Mouse (Mus musculus) hindbrain, embryonic 15.5 days (tissue): Measurements from ENCODE around the gene Tppp2. TPM values are rescaled to one million over a fixed set of nuclear protein-coding genes. Genes with fewer than 3 reads are reported as not detected.

Experiments used
- polyA plus RNA-seq: library from polyadenylated mRNA; unstranded; fragments of >200 nt; fragmentation: Nextera tagmentation; extraction: Ambion mirVana; gene quantifications from 2 replicates; pipeline ENCODE4 v1.2.1, GENCODE M21; 2015

Tppp2 gene
- polyA plus RNA-seq, 1 experiment from 2014 or later, result not detected

Other genes with a start within 250 kb of the Tppp2 start
- not detected in 2 replicates for gene Gm17079, start 223.0 kb upstream of the Tppp2 start, polyA plus RNA-seq
- gene Gm5800, start 201.2 kb upstream of the Tppp2 start, polyA plus RNA-seq, result not detected in 2 replicates
- not detected in 2 replicates for gene Ang4, start 144.8 kb upstream of the Tppp2 start, polyA plus RNA-seq
- not detected in 2 replicates for gene AY358078, start 118.4 kb upstream of the Tppp2 start, polyA plus RNA-seq
- gene Ear6, start 64.7 kb upstream of the Tppp2 start, polyA plus RNA-seq, result not detected in 2 replicates
- 75.2 and 82.7 TPM in 2 replicates for gene Mettl17, start 33.6 kb upstream of the Tppp2 start, polyA plus RNA-seq
- gene Slc39a2, start 25.5 kb upstream of the Tppp2 start, polyA plus RNA-seq, result 2.0 and 2.1 TPM in 2 replicates
- 235 and 267 TPM in 2 replicates for gene Ndrg2, start 4.3 kb upstream of the Tppp2 start, polyA plus RNA-seq
- gene Rnase13, start 4.3 kb downstream of the Tppp2 start, polyA plus RNA-seq, result not detected in 2 replicates
- 85.2 and 87.6 TPM in 2 replicates for gene Arhgef40, start 66.3 kb downstream of the Tppp2 start, polyA plus RNA-seq
- gene Tmem253, start 97.2 kb downstream of the Tppp2 start, polyA plus RNA-seq, result 0.17 and 1.1 TPM in 2 replicates
- 38.2 and 40.5 TPM in 2 replicates for gene Zfp219, start 102.3 kb downstream of the Tppp2 start, polyA plus RNA-seq
- 0.05 TPM in 1 of 2 replicates, not detected in the other for gene Olfr221, start 124.0 kb downstream of the Tppp2 start, polyA plus RNA-seq
- 445 and 453 TPM in 2 replicates for gene Hnrnpc, start 185.6 kb downstream of the Tppp2 start, polyA plus RNA-seq
- gene Rpgrip1, start 192.3 kb downstream of the Tppp2 start, polyA plus RNA-seq, result 47.9 and 52.4 TPM in 2 replicates